Mouse (Mus musculus) heart, embryonic 11.5 days (tissue): ENCODE measurements at regions not wholly inside any gene's neighbourhood (a gene's known extent, or its start where the extent isn't known, plus 50 kb on each side); places are given as distances from the start of the nearest gene placed in this dataset.

Experiments
- ATAC-seq: fragments of 200-750 bp; cut with Nextera tagmentation; replicated peaks from 2 replicates; pipeline ENCODE4 v1.8.0; 2017; ENCODE audit warnings: moderate library complexity; ENCODE audit not compliant: insufficient number of reproducible peaks, low FRiP score, low TSS enrichment
- H3K27ac ChIP-seq: fragments of 300-500 bp; sonication (generic); 2 replicates; pipeline ENCODE4 v1.5.1; 2014; ENCODE audit warnings: mild to moderate bottlenecking, low read depth, low read length
- H3K27me3 ChIP-seq: fragments of 300-500 bp; sonication (generic); 2 replicates; pipeline ENCODE4 v1.6.1; 2014; ENCODE audit warnings: mild to moderate bottlenecking, low read length, mixed read lengths; ENCODE audit not compliant: control insufficient read depth, insufficient read depth
- H3K36me3 ChIP-seq: fragments of 300-500 bp; sonication (generic); 2 replicates; pipeline ENCODE4 v1.6.1; 2014; ENCODE audit warnings: mild to moderate bottlenecking, low read length, moderate library complexity, mixed read lengths; ENCODE audit not compliant: control insufficient read depth, insufficient read depth
- H3K4me1 ChIP-seq: fragments of 300-500 bp; sonication (generic); 2 replicates; pipeline ENCODE4 v1.6.1; 2014; ENCODE audit warnings: low read length; ENCODE audit not compliant: control insufficient read depth, insufficient read depth
- H3K4me2 ChIP-seq: fragments of 300-500 bp; sonication (generic); 2 replicates; pipeline ENCODE4 v1.6.1; 2014; ENCODE audit warnings: mild to moderate bottlenecking, moderate library complexity
- H3K4me3 ChIP-seq: fragments of 300-500 bp; sonication (generic); 2 replicates; pipeline ENCODE4 v1.5.1; 2014; ENCODE audit warnings: low read depth, low read length
- H3K9ac ChIP-seq: fragments of 300-500 bp; sonication (generic); 2 replicates; pipeline ENCODE4 v1.6.1; 2014; ENCODE audit warnings: mild to moderate bottlenecking, low read depth, low read length, moderate library complexity
- H3K9me3 ChIP-seq: fragments of 300-500 bp; sonication (generic); replicated peaks from 2 replicates; pipeline ENCODE4 v1.6.1; 2016; ENCODE audit warnings: low read length; ENCODE audit not compliant: control insufficient read depth
- WGBS: fragments of 180-500 bp; shearing (Covaris S2); extraction: QIAGEN DNeasy Blood & Tissue Kit; methylation state at CpG from one replicate; pipeline ENCODE4 v1.1.7; 2014; ENCODE audit not compliant: insufficient replicate concordance; 5-methylcytosine and 5-hydroxymethylcytosine counted together

DNA sequence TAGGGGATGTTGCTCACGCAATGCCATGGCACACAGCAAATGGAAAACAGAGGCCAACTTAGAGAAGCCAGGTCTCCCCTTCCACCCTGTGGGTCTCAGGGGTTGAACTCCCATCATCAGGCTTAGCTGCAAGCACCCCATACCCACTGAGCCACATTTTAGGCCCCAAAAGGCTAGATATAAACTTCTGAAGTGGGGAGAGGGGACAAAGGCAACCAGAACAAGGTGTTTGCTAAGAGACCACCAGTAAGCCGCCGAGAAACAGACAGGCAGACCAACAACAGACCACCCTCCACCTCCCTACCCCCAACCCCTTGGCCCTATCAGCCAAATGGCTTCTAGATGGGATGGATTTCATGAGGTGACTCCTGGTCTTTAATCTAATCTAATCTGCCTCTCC, 72.9 kb upstream of the Tbx3 start:
- Histone ChIP-seq H3K4me1 (no peaks in the 10 kb centered on the region), H3K4me2 (no peak overlapping the region), H3K4me3 (no peak overlapping the region), H3K27me3 (no peaks in the 10 kb centered on the region), H3K9me3 (no peaks in the 10 kb centered on the region), H3K9ac (no peak overlapping the region), H3K36me3 (no peaks in the 10 kb centered on the region), H3K27ac (no peak overlapping the region)
- ATAC-seq: no peak
- 66% methylated on average over 3 of the region's 3 CpGs for WGBS

- 66% methylated on average over 10 of the region's 10 CpGs for WGBS
- Histone ChIP-seq H3K36me3 (no peaks in the 10 kb centered on the region), H3K4me3 (no peak overlapping the region), H3K4me1 (no peaks in the 10 kb centered on the region), H3K27me3 (no peaks in the 10 kb centered on the region), H3K4me2 (no peak overlapping the region), H3K27ac (no peak overlapping the region), H3K9ac (no peak overlapping the region), H3K9me3 (peaks cover 3% of the 10 kb centered on the region; the same call in 1 of the 2 replicates)
- ATAC-seq: no peak
Measured at GRCm38 (mm10) chr5:119598166-119598565, 72.3 kb upstream of the Tbx3 start.

- 87% methylated on average over 5 of the region's 5 CpGs for WGBS
- H3K27me3 ChIP-seq: no peaks in the 10 kb centered on the region
- peaks cover 3% of the 10 kb centered on the region; the same call in 1 of the 2 replicates for H3K9me3 ChIP-seq
- no peak for ATAC-seq
- no peak overlapping the region for H3K9ac ChIP-seq
- H3K4me2 ChIP-seq: no peak overlapping the region
- H3K36me3 ChIP-seq: no peaks in the 10 kb centered on the region
- no peak overlapping the region for H3K4me3 ChIP-seq
- no peak overlapping the region for H3K27ac ChIP-seq
- no peaks in the 10 kb centered on the region for H3K4me1 ChIP-seq
Measured at GRCm38 (mm10) chr5:119601390-119601789, 69.1 kb upstream of the Tbx3 start.

GRCm38 (mm10) chr5:119602001-119602400, 68.5 kb upstream of the Tbx3 start:
- Histone ChIP-seq H3K36me3 (no peaks in the 10 kb centered on the region), H3K9me3 (peaks cover 3% of the 10 kb centered on the region; the same call in 1 of the 2 replicates), H3K4me2 (no peak overlapping the region), H3K27me3 (no peaks in the 10 kb centered on the region), H3K4me1 (no peaks in the 10 kb centered on the region), H3K9ac (no peak overlapping the region), H3K27ac (no peak overlapping the region), H3K4me3 (no peak overlapping the region)
- ATAC-seq: no peak
- WGBS: 88% methylated on average over 16 of the region's 16 CpGs

GRCm38 (mm10) chr5:119605444-119605843, 65.0 kb upstream of the Tbx3 start:
- Histone ChIP-seq H3K4me2 (no peak overlapping the region), H3K27ac (no peak overlapping the region), H3K4me1 (peaks cover 8% of the 10 kb centered on the region; the same call in 1 of the 2 replicates), H3K4me3 (no peak overlapping the region), H3K36me3 (no peaks in the 10 kb centered on the region), H3K9me3 (peaks cover 3% of the 10 kb centered on the region; the same call in 1 of the 2 replicates), H3K27me3 (no peaks in the 10 kb centered on the region), H3K9ac (no peak overlapping the region)
- 71% methylated on average over 7 of the region's 7 CpGs for WGBS
- no peak for ATAC-seq

- H3K36me3 ChIP-seq: no peaks in the 10 kb centered on the region
- 24% methylated on average over 6 of the region's 6 CpGs for WGBS
- H3K4me1 ChIP-seq: peaks cover 15% of the 10 kb centered on the region
- H3K27me3 ChIP-seq: peaks cover 4% of the 10 kb centered on the region; the same call in 1 of the 2 replicates
- ATAC-seq: no peak
- H3K9me3 ChIP-seq: no peaks in the 10 kb centered on the region
- no peak overlapping the region for H3K9ac ChIP-seq
- H3K27ac ChIP-seq: no peak overlapping the region
- no peak overlapping the region for H3K4me2 ChIP-seq
- H3K4me3 ChIP-seq: no peak overlapping the region
Measured at GRCm38 (mm10) chr5:119613413-119613812, 57.1 kb upstream of the Tbx3 start.

DNA sequence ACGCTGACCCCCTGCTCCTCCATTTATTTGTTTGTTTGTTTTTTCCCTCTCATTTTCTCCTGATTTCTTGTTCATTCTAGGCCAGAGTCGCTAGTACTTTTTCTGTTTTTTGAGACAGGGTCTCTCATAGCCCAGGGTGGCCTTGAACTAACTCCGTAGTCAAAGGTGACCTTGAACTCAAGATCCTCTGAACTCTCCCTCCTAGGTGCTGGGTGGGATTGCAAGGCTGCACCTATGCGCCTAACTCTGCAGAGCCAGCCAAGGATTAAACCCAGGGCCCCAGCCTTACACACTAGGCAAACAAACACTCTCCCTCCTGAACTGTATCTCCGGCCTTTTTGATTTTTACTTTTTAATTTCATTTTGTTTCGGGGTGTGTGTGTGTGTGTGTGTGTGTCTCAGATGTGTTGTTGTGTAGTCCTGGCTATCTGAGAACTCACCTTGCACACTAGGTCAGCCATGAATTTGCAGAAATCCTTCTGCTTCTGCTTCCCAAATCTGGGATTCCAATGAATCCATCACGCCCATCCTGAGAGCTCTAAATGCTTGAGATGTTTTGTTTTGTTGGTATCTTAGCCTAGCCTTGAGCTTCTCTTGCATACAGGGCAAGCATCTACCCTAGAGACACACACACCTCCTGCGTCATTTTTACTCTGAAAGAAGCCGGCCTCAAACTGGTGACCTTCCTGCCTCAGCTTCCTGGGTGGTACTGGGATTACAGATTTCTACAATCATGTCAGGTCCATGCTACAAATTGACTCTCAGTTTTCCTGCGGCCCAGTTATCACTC, 56.3 kb upstream of the Tbx3 start:
- H3K27me3 ChIP-seq: peaks cover 4% of the 10 kb centered on the region; the same call in 1 of the 2 replicates
- H3K27ac ChIP-seq: no peak overlapping the region
- WGBS: 80% methylated on average over 10 of the region's 10 CpGs
- H3K4me2 ChIP-seq: no peak overlapping the region
- no peak for ATAC-seq
- no peaks in the 10 kb centered on the region for H3K9me3 ChIP-seq
- H3K4me3 ChIP-seq: no peak overlapping the region
- peaks cover 9% of the 10 kb centered on the region for H3K4me1 ChIP-seq
- H3K36me3 ChIP-seq: no peaks in the 10 kb centered on the region
- no peak overlapping the region for H3K9ac ChIP-seq

GRCm38 (mm10) chr5:119615681-119616080, 54.8 kb upstream of the Tbx3 start:
- Histone ChIP-seq H3K9me3 (no peaks in the 10 kb centered on the region), H3K27me3 (peaks cover 17% of the 10 kb centered on the region)

GRCm38 (mm10) chr5:119617856-119618255, 52.6 kb upstream of the Tbx3 start:
- 88% methylated on average over 2 of the region's 2 CpGs for WGBS
- Histone ChIP-seq H3K27ac (no peak overlapping the region), H3K9ac (no peak overlapping the region), H3K4me3 (no peak overlapping the region), H3K27me3 (peaks cover 16% of the 10 kb centered on the region), H3K4me2 (no peak overlapping the region), H3K36me3 (no peaks in the 10 kb centered on the region), H3K9me3 (no peaks in the 10 kb centered on the region), H3K4me1 (peaks cover 12% of the 10 kb centered on the region; the same call in 1 of the 2 replicates)
- ATAC-seq: no peak

More at GRCm38 (mm10) chr5:119615681-119616080, 54.8 kb upstream of the Tbx3 start:
- WGBS: 30% methylated on average over 5 of the region's 5 CpGs
- no peak overlapping the region for H3K9ac ChIP-seq
- H3K36me3 ChIP-seq: no peaks in the 10 kb centered on the region
- ATAC-seq: no peak
- peaks cover 11% of the 10 kb centered on the region for H3K4me1 ChIP-seq
- H3K4me2 ChIP-seq: no peak overlapping the region
- H3K4me3 ChIP-seq: no peak overlapping the region
- no peak overlapping the region for H3K27ac ChIP-seq
